ENCODE assay signal across 18 mouse cellular contexts in genomic region chr4:43549055-43549454, GRCm38 (mm10). TPM values are rescaled to one million over a fixed set of nuclear protein-coding genes. Genes with fewer than 3 reads are reported as not detected.
"Had no signal": no experiment of that assay in that cellular context is flagged by ENCODE, and none has a peak within 500 bp of the region (broad histone marks: within the 10 kb centered on the region; RNA-seq: fewer than 3 reads in every experiment).

No protein-coding gene starts in this region.

- ATAC-seq: lung, postnatal 0 days; midbrain, embryonic 13.5 days; midbrain, embryonic 15.5 days had no signal

- H3K9me3 ChIP-seq: midbrain, embryonic 13.5 days; midbrain, embryonic 15.5 days; stomach, embryonic 15.5 days had no signal

- H3K27me3 ChIP-seq: lung, embryonic 15.5 days; megakaryocyte, embryonic 14.5 days; midbrain, embryonic 13.5 days; midbrain, embryonic 15.5 days; neural tube, embryonic 12.5 days; stomach, embryonic 15.5 days had no signal

- H3K4me2 ChIP-seq: lung, embryonic 15.5 days; midbrain, embryonic 11.5 days; midbrain, embryonic 13.5 days; midbrain, embryonic 15.5 days; neural tube, embryonic 12.5 days; stomach, embryonic 15.5 days had no signal

- H3K4me3 ChIP-seq: lung, embryonic 15.5 days; midbrain, embryonic 13.5 days; midbrain, embryonic 15.5 days; neural tube, embryonic 12.5 days; stomach, embryonic 15.5 days had no signal

- DNase-seq: lung, adult 2 months; lung, postnatal 14 days; lung, postnatal 36 days; right cerebral cortex, postnatal 14 days; thymus, adult 2 months; thymus, postnatal 25 days; thymus, postnatal 4 days had no signal

- H3K9ac ChIP-seq: lung, embryonic 15.5 days; midbrain, embryonic 13.5 days; midbrain, embryonic 15.5 days; neural tube, embryonic 12.5 days; stomach, embryonic 15.5 days had no signal

- H3K27ac ChIP-seq: lung, embryonic 15.5 days; macrophage; midbrain, embryonic 13.5 days; midbrain, embryonic 15.5 days; neural tube, embryonic 12.5 days; stomach, embryonic 15.5 days; stomach, postnatal 0 days had no signal

- H3K4me1 ChIP-seq: lung, embryonic 15.5 days; midbrain, embryonic 13.5 days; midbrain, embryonic 15.5 days; neural tube, embryonic 12.5 days; stomach, embryonic 15.5 days had no signal

RNA-seq across cellular contexts. Expression of gene Tpm2, which starts 25.5 kb away (rescaled TPM):
- total RNA-seq: monocyte, adult 5-6 weeks had no signal
